Mouse (Mus musculus): ENCODE measurements at regions not wholly inside any gene's neighbourhood (a gene's known extent, or its start where the extent isn't known, plus 50 kb on each side); places are given as distances from the start of the nearest gene placed in this dataset.

- no peak for DNase-seq (ENCODE audit: low read depth, low spot score)
These were observed 130.2 kb downstream of the Gm10283 start for GRCm38 (mm10) chr8:60372681-60373398.

GRCm38 (mm10) chr8:60348291-60348690 is 154.7 kb downstream of the Gm10283 start:
- DNase-seq (ENCODE audit: low read depth, low spot score) = peak; percentile 49

GRCm38 (mm10) chr8:60345830-60346420 is 157.1 kb downstream of the Gm10283 start:
- peak; percentile 20 for DNase-seq (ENCODE audit: low read depth, low spot score)

- DNase-seq (ENCODE audit: low read depth, low spot score) = no peak
These were observed 187.5 kb downstream of the Gm10283 start for GRCm38 (mm10) chr8:60315478-60315877.

- DNase-seq (ENCODE audit: low read depth, low spot score) = no peak
These were observed 188.8 kb downstream of the Gm10283 start for GRCm38 (mm10) chr8:60313977-60314854.

- no peak for DNase-seq (ENCODE audit: low read depth, low spot score)
These were observed 192.9 kb downstream of the Gm10283 start for GRCm38 (mm10) chr8:60310136-60310535.

- no peak for DNase-seq (ENCODE audit: low read depth, low spot score)
These were observed 201.7 kb downstream of the Gm10283 start for GRCm38 (mm10) chr8:60301282-60301681.

GRCm38 (mm10) chr8:60277211-60277801 is 225.7 kb downstream of the Gm10283 start:
- DNase-seq (ENCODE audit: low read depth, low spot score) = no peak

- no peak for DNase-seq (ENCODE audit: low read depth, low spot score)
These were observed 252.7 kb downstream of the Gm10283 start for GRCm38 (mm10) chr8:60250341-60250740.

GRCm38 (mm10) chr8:60249704-60250103 is 253.3 kb downstream of the Gm10283 start:
- DNase-seq (ENCODE audit: low read depth, low spot score) = no peak

- no peak for DNase-seq (ENCODE audit: low read depth, low spot score)
These were observed 255.4 kb downstream of the Gm10283 start for GRCm38 (mm10) chr8:60247601-60248000.

GRCm38 (mm10) chr8:60241366-60241765 is 261.6 kb downstream of the Gm10283 start:
- no peak for DNase-seq (ENCODE audit: low read depth, low spot score)

- no peak for DNase-seq (ENCODE audit: low read depth, low spot score)
These were observed 282.1 kb downstream of the Gm10283 start for GRCm38 (mm10) chr8:60220946-60221345.

GRCm38 (mm10) chr8:60195641-60196040 is 307.4 kb downstream of the Gm10283 start:
- no peak for DNase-seq (ENCODE audit: low read depth, low spot score)

GRCm38 (mm10) chr8:60167716-60168272 is 335.2 kb downstream of the Gm10283 start:
- no peak for DNase-seq (ENCODE audit: low read depth, low spot score)
